Mouse (Mus musculus): ENCODE data around the gene Piezo1. TPM values are rescaled to one million over a fixed set of nuclear protein-coding genes. Genes with fewer than 3 reads are reported as not detected.

The Piezo1 gene
- total and polyA plus RNA-seq, 2 experiments from 2014 or later = 10.1 to 92.7 TPM

DNA sequence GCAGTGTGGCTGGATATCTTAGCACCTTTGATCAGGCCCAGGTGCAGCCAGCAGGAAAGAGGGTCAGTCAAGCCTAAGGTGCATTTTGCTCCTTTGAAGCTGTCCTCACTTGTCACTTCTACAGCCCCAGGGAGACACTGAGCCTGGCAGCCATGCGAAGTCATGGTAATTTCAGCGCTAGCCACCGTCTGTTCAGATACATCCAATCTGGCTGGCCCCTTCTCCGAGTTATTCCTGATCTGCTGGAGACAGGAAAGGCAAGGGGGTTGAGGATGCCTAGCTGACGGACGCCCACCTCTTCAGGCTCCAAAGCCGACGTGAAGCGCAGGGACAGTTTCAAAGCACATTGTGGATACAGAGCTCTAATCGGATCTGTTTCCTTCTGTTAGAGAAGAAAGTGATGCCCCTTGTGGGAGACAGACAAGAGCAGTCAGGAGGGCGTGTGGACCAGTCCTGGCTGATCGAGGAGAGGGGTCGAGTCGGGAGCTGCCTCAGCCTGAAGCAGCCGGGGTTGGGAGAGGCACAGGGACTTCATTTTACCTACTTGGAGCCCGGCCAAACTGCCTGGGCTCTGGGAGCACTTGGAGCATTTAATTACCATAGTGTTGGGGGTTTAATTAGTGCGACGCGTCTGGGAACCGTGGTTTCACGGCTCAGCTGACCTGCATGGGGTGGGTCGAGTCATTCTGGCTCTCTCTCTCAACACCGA lies 27.3 kb downstream of the Piezo1 start:
- Histone ChIP-seq H3K9me3 (replicated peaks; ENCODE audit: control insufficient read depth, low read length) (no peaks in the 10 kb centered on the region), H3K27me3 (ENCODE audit: control insufficient read depth, insufficient read depth, low read length) (no peaks in the 10 kb centered on the region), H3K27ac (ENCODE audit: low read depth) (peak overlapping the region; percentile 88), H3K9ac (replicated peaks; ENCODE audit: low read depth, low read length) (peak overlapping the region; percentile 50; the same call in 1 of the 2 replicates), H3K4me3 (ENCODE audit: low read depth, low read length) (no peak overlapping the region), H3K36me3 (replicated peaks; ENCODE audit: control insufficient read depth, insufficient read depth, low read length) (no peaks in the 10 kb centered on the region), H3K4me2 (ENCODE audit: low read depth, low read length) (peak overlapping the region; percentile 37), H3K4me1 (ENCODE audit: control insufficient read depth, insufficient read depth) (peaks cover 59% of the 10 kb centered on the region)
- TF ChIP-seq EP300 (IDR thresholded peaks at IDR 0.05; ENCODE audit: low read depth) (no peak), CTCF (IDR thresholded peaks at IDR 0.05; ENCODE audit: low read depth) (no peak)
- ATAC-seq (ENCODE audit: insufficient read depth, low read depth) (no peak), DNase-seq (ENCODE audit: low spot score) (no peak)
- 18% methylated on average over 23 of the region's 23 CpGs for WGBS

DNA sequence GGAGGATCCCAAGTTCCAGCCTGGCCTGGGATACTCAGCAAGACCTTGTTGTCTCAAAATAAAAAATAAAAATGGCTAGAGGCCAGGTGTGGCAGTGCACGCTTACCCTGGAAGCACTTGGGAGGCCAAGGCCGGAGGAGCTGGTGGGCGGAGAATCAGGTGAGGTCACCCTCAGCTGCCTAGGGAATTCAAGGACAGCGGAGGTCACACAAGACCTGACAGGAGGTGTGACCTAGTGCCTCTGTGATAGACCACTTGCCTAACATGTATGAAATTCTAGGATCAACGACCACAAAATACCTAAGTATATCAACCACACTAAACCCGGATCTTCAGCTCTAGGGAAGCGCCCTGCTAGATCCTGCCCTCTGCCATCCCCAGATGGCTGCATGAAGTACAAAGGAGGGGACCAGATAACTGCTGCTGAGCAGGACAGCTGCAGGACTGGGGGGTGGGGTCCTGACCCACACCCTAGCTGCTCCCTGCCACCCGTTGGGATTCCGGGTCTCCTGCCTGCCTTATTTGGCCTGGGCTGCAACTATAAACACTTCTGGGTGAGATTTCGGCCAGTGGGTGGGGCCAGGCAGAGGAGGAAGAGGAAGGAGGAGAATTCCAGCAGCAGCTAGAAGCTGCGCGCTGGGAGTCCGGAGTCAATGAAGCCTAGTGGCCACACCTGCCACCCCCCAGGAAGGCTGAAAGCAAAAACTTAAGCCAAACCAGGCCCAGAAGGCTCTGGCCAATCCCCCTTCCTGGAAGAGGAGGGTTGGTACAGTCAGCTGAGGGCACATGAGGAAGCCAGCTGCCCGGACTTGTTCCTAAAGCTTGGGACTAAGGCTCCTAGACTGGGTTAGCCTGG lies 28.1 kb downstream of the Piezo1 start:
- Histone ChIP-seq H3K27me3 (ENCODE audit: control insufficient read depth, insufficient read depth, low read length) (no peaks in the 10 kb centered on the region), H3K4me1 (ENCODE audit: control insufficient read depth, insufficient read depth) (peaks cover 67% of the 10 kb centered on the region), H3K4me2 (ENCODE audit: low read depth, low read length) (peak overlapping the region; percentile 37), H3K4me3 (ENCODE audit: low read depth, low read length) (no peak overlapping the region), H3K27ac (ENCODE audit: low read depth) (peak overlapping the region; percentile 88), H3K36me3 (replicated peaks; ENCODE audit: control insufficient read depth, insufficient read depth, low read length) (no peaks in the 10 kb centered on the region), H3K9me3 (replicated peaks; ENCODE audit: control insufficient read depth, low read length) (no peaks in the 10 kb centered on the region), H3K9ac (replicated peaks; ENCODE audit: low read depth, low read length) (peak overlapping the region; percentile 50; the same call in 1 of the 2 replicates)
- 30% methylated on average over 14 of the region's 14 CpGs for WGBS
- ATAC-seq (ENCODE audit: insufficient read depth, low read depth) = peak; percentile 37
- peak; percentile 67 for DNase-seq (ENCODE audit: low spot score)
- TF ChIP-seq EP300 (IDR thresholded peaks at IDR 0.05; ENCODE audit: low read depth) = no peak
- peak; percentile 2; the same call in 1 of the 2 replicates for TF ChIP-seq CTCF (IDR thresholded peaks at IDR 0.05; ENCODE audit: low read depth)

DNA sequence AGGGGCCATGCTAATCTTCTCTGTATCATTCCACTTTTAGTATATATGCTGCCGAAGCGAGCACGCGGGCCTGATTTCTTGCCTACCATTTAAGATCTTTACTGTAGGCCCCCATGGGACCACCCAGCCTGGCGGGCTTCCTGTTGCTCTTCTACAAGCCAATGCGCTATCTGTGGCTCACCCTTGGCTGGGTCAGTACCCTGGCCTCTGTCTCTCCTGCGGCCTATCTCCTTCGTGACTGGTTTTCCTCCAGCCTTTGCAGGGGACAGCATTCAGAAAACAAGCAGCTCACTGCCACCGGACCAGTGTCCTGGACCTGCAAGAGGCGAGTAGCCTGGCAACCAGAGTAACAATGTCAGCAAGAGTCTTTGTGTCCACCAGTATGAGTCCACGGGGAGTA lies 30.5 kb downstream of the Piezo1 start:
- Histone ChIP-seq H3K27me3 (ENCODE audit: control insufficient read depth, insufficient read depth, low read length) (no peaks in the 10 kb centered on the region), H3K9ac (replicated peaks; ENCODE audit: low read depth, low read length) (no peak overlapping the region), H3K36me3 (replicated peaks; ENCODE audit: control insufficient read depth, insufficient read depth, low read length) (no peaks in the 10 kb centered on the region), H3K4me1 (ENCODE audit: control insufficient read depth, insufficient read depth) (peaks cover 54% of the 10 kb centered on the region), H3K4me3 (ENCODE audit: low read depth, low read length) (no peak overlapping the region), H3K9me3 (replicated peaks; ENCODE audit: control insufficient read depth, low read length) (no peaks in the 10 kb centered on the region), H3K27ac (ENCODE audit: low read depth) (peak overlapping the region; percentile 89), H3K4me2 (ENCODE audit: low read depth, low read length) (no peak overlapping the region)
- 50% methylated on average over 11 of the region's 11 CpGs for WGBS
- ATAC-seq (ENCODE audit: insufficient read depth, low read depth) (no peak), DNase-seq (ENCODE audit: low spot score) (no peak)
- no peak for TF ChIP-seq EP300 (IDR thresholded peaks at IDR 0.05; ENCODE audit: low read depth)
- TF ChIP-seq CTCF (IDR thresholded peaks at IDR 0.05; ENCODE audit: low read depth) = no peak

DNA sequence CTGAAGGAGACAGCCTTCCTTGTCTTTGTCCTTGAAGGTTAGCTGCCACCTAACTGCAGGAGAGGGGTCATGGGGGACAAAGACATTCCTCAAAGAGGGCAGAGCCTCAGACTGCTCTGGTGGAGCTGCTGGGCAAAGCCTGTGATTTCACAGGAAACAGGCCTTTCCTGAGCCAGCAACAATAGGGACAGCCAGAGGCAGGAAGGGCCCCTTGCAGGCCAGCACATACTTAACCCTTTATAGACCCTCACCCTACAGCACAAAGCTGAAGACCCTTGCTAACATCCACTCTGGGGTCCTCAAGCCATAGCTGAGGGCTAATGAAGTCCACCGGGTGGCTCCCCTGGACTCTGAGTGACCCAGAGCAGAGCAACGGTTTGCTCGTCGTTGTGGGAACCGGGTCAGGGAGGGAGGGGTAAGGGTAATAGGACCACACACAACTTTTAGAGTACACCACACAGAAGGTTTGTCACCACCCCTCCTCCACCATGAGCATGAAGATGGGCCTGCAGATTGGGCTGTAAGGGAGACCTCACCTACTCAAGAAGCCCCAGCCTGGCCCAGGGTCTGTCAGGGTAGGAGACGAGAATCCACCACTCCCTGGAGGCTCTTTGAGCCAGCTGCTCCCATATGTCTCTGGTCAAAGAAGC lies 33.5 kb downstream of the Piezo1 start:
- H3K27me3 ChIP-seq (ENCODE audit: control insufficient read depth, insufficient read depth, low read length) = no peaks in the 10 kb centered on the region
- peak; percentile 74 for ATAC-seq (ENCODE audit: insufficient read depth, low read depth)
- no peak overlapping the region for H3K4me3 ChIP-seq (ENCODE audit: low read depth, low read length)
- peaks cover 25% of the 10 kb centered on the region for H3K4me1 ChIP-seq (ENCODE audit: control insufficient read depth, insufficient read depth)
- no peaks in the 10 kb centered on the region for H3K9me3 ChIP-seq (replicated peaks; ENCODE audit: control insufficient read depth, low read length)
- H3K27ac ChIP-seq (ENCODE audit: low read depth) = peak overlapping the region; percentile 89
- H3K9ac ChIP-seq (replicated peaks; ENCODE audit: low read depth, low read length) = no peak overlapping the region
- WGBS = 25% methylated on average over 6 of the region's 6 CpGs
- TF ChIP-seq CTCF (IDR thresholded peaks at IDR 0.05; ENCODE audit: low read depth) (no peak), EP300 (IDR thresholded peaks at IDR 0.05; ENCODE audit: low read depth) (peak; percentile 89)
- no peaks in the 10 kb centered on the region for H3K36me3 ChIP-seq (replicated peaks; ENCODE audit: control insufficient read depth, insufficient read depth, low read length)
- peak; percentile 76 for DNase-seq (ENCODE audit: low spot score)
- H3K4me2 ChIP-seq (ENCODE audit: low read depth, low read length) = peak overlapping the region; percentile 39

DNA sequence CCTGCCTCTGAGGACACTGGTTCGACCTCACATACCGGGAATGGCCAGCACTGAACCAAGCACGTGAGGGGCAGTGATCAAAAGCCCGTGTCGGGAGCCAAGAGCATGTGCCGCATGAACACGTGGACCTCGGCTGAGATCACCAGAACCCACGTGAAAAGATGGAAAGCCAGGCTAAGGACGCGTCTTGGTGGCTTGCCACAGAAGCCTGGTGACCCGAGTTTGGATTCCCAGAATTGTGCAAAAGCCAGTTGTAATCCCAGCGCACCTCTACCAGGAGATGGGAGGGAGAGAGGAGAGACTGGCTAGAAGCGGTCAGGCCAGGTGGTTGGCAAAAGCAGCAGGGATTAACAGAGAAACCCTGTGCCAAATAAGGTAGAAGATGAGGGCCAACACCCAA lies 35.4 kb downstream of the Piezo1 start:
- H3K4me2 ChIP-seq (ENCODE audit: low read depth, low read length) = no peak overlapping the region
- H3K27me3 ChIP-seq (ENCODE audit: control insufficient read depth, insufficient read depth, low read length) = no peaks in the 10 kb centered on the region
- WGBS = 76% methylated on average over 14 of the region's 14 CpGs
- H3K9me3 ChIP-seq (replicated peaks; ENCODE audit: control insufficient read depth, low read length) = no peaks in the 10 kb centered on the region
- no peak overlapping the region for H3K4me3 ChIP-seq (ENCODE audit: low read depth, low read length)
- no peaks in the 10 kb centered on the region for H3K36me3 ChIP-seq (replicated peaks; ENCODE audit: control insufficient read depth, insufficient read depth, low read length)
- TF ChIP-seq EP300 (IDR thresholded peaks at IDR 0.05; ENCODE audit: low read depth) = no peak
- TF ChIP-seq CTCF (IDR thresholded peaks at IDR 0.05; ENCODE audit: low read depth) = no peak
- DNase-seq (ENCODE audit: low spot score) (no peak), ATAC-seq (ENCODE audit: insufficient read depth, low read depth) (no peak)
- 0 out of 2 replicates have a peak overlapping the region, but pooled peaks have one; percentile 15 for H3K27ac ChIP-seq (ENCODE audit: low read depth)
- H3K4me1 ChIP-seq (ENCODE audit: control insufficient read depth, insufficient read depth) = peaks cover 22% of the 10 kb centered on the region; the same call in 1 of the 2 replicates
- H3K9ac ChIP-seq (replicated peaks; ENCODE audit: low read depth, low read length) = no peak overlapping the region
